Mouse (Mus musculus) forebrain, embryonic 14.5 days (tissue): Measurements from ENCODE around the gene Pde4d. TPM values are rescaled to one million over a fixed set of nuclear protein-coding genes. Genes with fewer than 3 reads are reported as not detected.

ENCODE experiments used
- ATAC-seq: fragments of 200-750 bp; cut with Nextera tagmentation; 2 replicates; pipeline ENCODE4 v1.8.0; 2017; ENCODE audit warnings: mild to moderate bottlenecking, moderate library complexity
- DNase-seq: peaks from one replicate; pipeline ENCODE4 v3.0.0-alpha.2; 2015; ENCODE audit warnings: low spot score
- H3K27ac ChIP-seq: fragments of 300-500 bp; sonication (generic); 2 replicates; pipeline ENCODE4 v1.5.1; 2014; ENCODE audit warnings: low read depth, mild to moderate bottlenecking, control low read depth, low read length, moderate library complexity
- H3K27me3 ChIP-seq: fragments of 300-500 bp; sonication (generic); replicated peaks from 2 replicates; pipeline ENCODE4 v1.6.1; 2014; ENCODE audit warnings: low read length, control low read depth, mixed read lengths; ENCODE audit not compliant: control insufficient read depth, insufficient read depth
- H3K36me3 ChIP-seq: fragments of 300-500 bp; sonication (generic); 2 replicates; pipeline ENCODE4 v1.6.1; 2014; ENCODE audit warnings: low read length, control low read depth; ENCODE audit not compliant: control insufficient read depth, insufficient read depth
- H3K4me1 ChIP-seq: fragments of 300-500 bp; sonication (generic); 2 replicates; pipeline ENCODE4 v1.6.1; 2014; ENCODE audit warnings: antibody characterized with exemption, low read length, control low read depth; ENCODE audit not compliant: control insufficient read depth, insufficient read depth
- H3K4me2 ChIP-seq: fragments of 300-500 bp; sonication (generic); 2 replicates; pipeline ENCODE4 v1.6.1; 2014; ENCODE audit warnings: mild to moderate bottlenecking, control low read depth, low read length
- H3K4me3 ChIP-seq: fragments of 300-500 bp; sonication (generic); 2 replicates; pipeline ENCODE4 v1.5.1; 2014; ENCODE audit warnings: low read depth, low read length, control low read depth
- H3K9ac ChIP-seq: fragments of 300-500 bp; sonication (generic); 2 replicates; pipeline ENCODE4 v1.6.1; 2014; ENCODE audit warnings: mild to moderate bottlenecking, low read length, control low read depth, moderate library complexity
- H3K9me3 ChIP-seq: fragments of 300-500 bp; sonication (generic); replicated peaks from 2 replicates; pipeline ENCODE4 v1.6.1; 2016; ENCODE audit warnings: low read length, control low read depth, mixed read lengths; ENCODE audit not compliant: control insufficient read depth
- WGBS: fragments of 180-500 bp; shearing (Covaris S2); extraction: QIAGEN DNeasy Blood & Tissue Kit; methylation state at CpG from one replicate; pipeline ENCODE4 v1.1.7; 2014; 5-methylcytosine and 5-hydroxymethylcytosine counted together
- polyA plus RNA-seq: library from polyadenylated mRNA; unstranded; fragments of >200 nt; fragmentation: Nextera tagmentation; extraction: Ambion mirVana; gene quantifications from 2 replicates; pipeline ENCODE4 v1.2.1, GENCODE M21; 2014

The Pde4d gene
- polyA plus RNA-seq, 1 experiment from 2014 or later, result 13.7 TPM

- Histone ChIP-seq H3K36me3 (no peaks in the 10 kb centered on the region), H3K9me3 (no peaks in the 10 kb centered on the region), H3K4me3 (no peak overlapping the region), H3K9ac (no peak overlapping the region), H3K4me2 (no peak overlapping the region), H3K27me3 (no peaks in the 10 kb centered on the region), H3K27ac (no peak overlapping the region), H3K4me1 (peaks cover 8% of the 10 kb centered on the region; the same call in 1 of the 2 replicates)
- WGBS, result 72% methylated on average over 5 of the region's 5 CpGs
- ATAC-seq (no peak), DNase-seq (no peak)
These were observed 1127.7 kb downstream of the Pde4d start for GRCm38 (mm10) chr13:109577454-109577853.

GRCm38 (mm10) chr13:109577901-109578300 is 1128.2 kb downstream of the Pde4d start:
- ATAC-seq, result no peak

GRCm38 (mm10) chr13:109581284-109582070 is 1131.7 kb downstream of the Pde4d start:
- ATAC-seq (no peak), DNase-seq (peak; percentile 13)
- Histone ChIP-seq H3K9ac (no peak overlapping the region), H3K4me3 (no peak overlapping the region), H3K27ac (no peak overlapping the region), H3K27me3 (no peaks in the 10 kb centered on the region), H3K4me2 (no peak overlapping the region), H3K9me3 (no peaks in the 10 kb centered on the region), H3K4me1 (peaks cover 12% of the 10 kb centered on the region; the same call in 1 of the 2 replicates), H3K36me3 (no peaks in the 10 kb centered on the region)
- WGBS, result 77% methylated on average over 16 of the region's 16 CpGs

More at GRCm38 (mm10) chr13:109577901-109578300, 1128.2 kb downstream of the Pde4d start:
- H3K4me3 ChIP-seq, result no peak overlapping the region
- H3K4me2 ChIP-seq, result no peak overlapping the region
- H3K27me3 ChIP-seq, result no peaks in the 10 kb centered on the region
- 69% methylated on average over 4 of the region's 4 CpGs for WGBS
- DNase-seq, result no peak
- peaks cover 8% of the 10 kb centered on the region; the same call in 1 of the 2 replicates for H3K4me1 ChIP-seq
- H3K9me3 ChIP-seq, result no peaks in the 10 kb centered on the region
- no peak overlapping the region for H3K9ac ChIP-seq
- no peak overlapping the region for H3K27ac ChIP-seq
- H3K36me3 ChIP-seq, result no peaks in the 10 kb centered on the region

- no peaks in the 10 kb centered on the region for H3K9me3 ChIP-seq
- no peak overlapping the region for H3K4me2 ChIP-seq
- 80% methylated on average over 4 of the region's 4 CpGs for WGBS
- no peaks in the 10 kb centered on the region for H3K27me3 ChIP-seq
- H3K4me1 ChIP-seq, result 0 out of 2 replicates have a peak, but pooled peaks cover under 1% of the 10 kb centered on the region
- H3K9ac ChIP-seq, result no peak overlapping the region
- no peak overlapping the region for H3K4me3 ChIP-seq
- DNase-seq (no peak), ATAC-seq (no peak)
- no peaks in the 10 kb centered on the region for H3K36me3 ChIP-seq
- H3K27ac ChIP-seq, result no peak overlapping the region
These were observed 1140.3 kb downstream of the Pde4d start for GRCm38 (mm10) chr13:109590048-109590447.

- Histone ChIP-seq H3K27ac (no peak overlapping the region), H3K9ac (no peak overlapping the region), H3K27me3 (no peaks in the 10 kb centered on the region), H3K4me2 (no peak overlapping the region), H3K4me3 (no peak overlapping the region), H3K9me3 (no peaks in the 10 kb centered on the region), H3K4me1 (no peaks in the 10 kb centered on the region), H3K36me3 (no peaks in the 10 kb centered on the region)
- 74% methylated on average over 8 of the region's 8 CpGs for WGBS
- DNase-seq, result peak; percentile 9
- no peak for ATAC-seq
These were observed 1142.5 kb downstream of the Pde4d start for GRCm38 (mm10) chr13:109592192-109592797.

GRCm38 (mm10) chr13:109599711-109600110 is 1150.0 kb downstream of the Pde4d start:
- Histone ChIP-seq H3K4me2 (no peak overlapping the region), H3K27ac (no peak overlapping the region), H3K27me3 (no peaks in the 10 kb centered on the region), H3K4me1 (no peaks in the 10 kb centered on the region), H3K9me3 (no peaks in the 10 kb centered on the region), H3K4me3 (no peak overlapping the region), H3K36me3 (no peaks in the 10 kb centered on the region), H3K9ac (no peak overlapping the region)
- no peak for ATAC-seq
- DNase-seq, result no peak
- WGBS, result 71% methylated on average over 4 of the region's 4 CpGs

- Histone ChIP-seq H3K27me3 (no peaks in the 10 kb centered on the region), H3K36me3 (no peaks in the 10 kb centered on the region), H3K4me3 (no peak overlapping the region), H3K27ac (no peak overlapping the region), H3K9ac (no peak overlapping the region), H3K9me3 (no peaks in the 10 kb centered on the region), H3K4me1 (no peaks in the 10 kb centered on the region), H3K4me2 (no peak overlapping the region)
- WGBS, result 77% methylated on average over 2 of the region's 2 CpGs
- DNase-seq (peak; percentile 64), ATAC-seq (peak; percentile 26; the same call in 1 of the 2 replicates)
These were observed 1154.3 kb downstream of the Pde4d start for GRCm38 (mm10) chr13:109604017-109604416.

GRCm38 (mm10) chr13:109605140-109605539 is 1155.4 kb downstream of the Pde4d start:
- ATAC-seq, result no peak
- peak; percentile 36 for DNase-seq
- no peak overlapping the region for H3K4me3 ChIP-seq
- no peaks in the 10 kb centered on the region for H3K9me3 ChIP-seq
- H3K4me2 ChIP-seq, result no peak overlapping the region
- H3K36me3 ChIP-seq, result no peaks in the 10 kb centered on the region
- WGBS, result 69% methylated on average over 1 of the region's 1 CpGs
- no peaks in the 10 kb centered on the region for H3K4me1 ChIP-seq
- H3K9ac ChIP-seq, result no peak overlapping the region
- no peaks in the 10 kb centered on the region for H3K27me3 ChIP-seq
- no peak overlapping the region for H3K27ac ChIP-seq
